Mouse (Mus musculus) stomach, embryonic 14.5 days (tissue): ENCODE results near the gene P2rx5. TPM values are rescaled to one million over a fixed set of nuclear protein-coding genes. Genes with fewer than 3 reads are reported as not detected.

ENCODE experiments used
- ATAC-seq: fragments of 200-750 bp; cut with Nextera tagmentation; 2 replicates; pipeline ENCODE4 v1.8.0; 2017; ENCODE audit warnings: low read depth, moderate TSS enrichment; ENCODE audit not compliant: insufficient number of reproducible peaks, insufficient read depth, low FRiP score
- H3K27ac ChIP-seq: fragments of 300-500 bp; sonication (generic); 2 replicates; pipeline ENCODE4 v1.5.1; 2014; ENCODE audit warnings: mild to moderate bottlenecking, low read length, moderate library complexity, mixed read lengths
- H3K27me3 ChIP-seq: fragments of 300-500 bp; sonication (generic); 2 replicates; pipeline ENCODE4 v1.6.1; 2014; ENCODE audit warnings: low read length, control low read depth, mixed read lengths; ENCODE audit not compliant: control insufficient read depth, insufficient read depth
- H3K36me3 ChIP-seq: fragments of 300-500 bp; sonication (generic); 2 replicates; pipeline ENCODE4 v1.6.1; 2014; ENCODE audit warnings: mild to moderate bottlenecking, control low read depth, low read length, moderate library complexity, mixed read lengths; ENCODE audit not compliant: control insufficient read depth, insufficient read depth
- H3K4me1 ChIP-seq: fragments of 300-500 bp; sonication (generic); 2 replicates; pipeline ENCODE4 v1.6.1; 2014; ENCODE audit warnings: low read length, control low read depth, mixed read lengths; ENCODE audit not compliant: control insufficient read depth, insufficient read depth
- H3K4me2 ChIP-seq: fragments of 300-500 bp; sonication (generic); replicated peaks from 2 replicates; pipeline ENCODE4 v1.6.1; 2014; ENCODE audit warnings: low read depth, low read length, control low read depth
- H3K4me3 ChIP-seq: fragments of 300-500 bp; sonication (generic); 2 replicates; pipeline ENCODE4 v1.5.1; 2014; ENCODE audit warnings: low read depth, low read length, control low read depth
- H3K9ac ChIP-seq: fragments of 300-500 bp; sonication (generic); replicated peaks from 2 replicates; pipeline ENCODE4 v1.6.1; 2014; ENCODE audit warnings: low read depth, mild to moderate bottlenecking, control low read depth, low read length, moderate library complexity, mixed read lengths
- H3K9me3 ChIP-seq: fragments of 300-500 bp; sonication (generic); 2 replicates; pipeline ENCODE4 v1.6.1; 2016; ENCODE audit warnings: low read depth, low read length, control low read depth; ENCODE audit not compliant: control insufficient read depth
- WGBS: fragments of 180-500 bp; shearing (Covaris S2); extraction: QIAGEN DNeasy Blood & Tissue Kit; methylation state at CpG from one replicate; pipeline ENCODE4 v1.1.7; 2014; 5-methylcytosine and 5-hydroxymethylcytosine counted together
- polyA plus RNA-seq: library from polyadenylated mRNA; unstranded; fragments of >200 nt; fragmentation: Nextera tagmentation; extraction: Ambion mirVana; gene quantifications from 2 replicates; pipeline ENCODE4 v1.2.1, GENCODE M21; 2014

P2rx5 gene
- polyA plus RNA-seq, 1 experiment from 2014 or later = 0.20 TPM

DNA sequence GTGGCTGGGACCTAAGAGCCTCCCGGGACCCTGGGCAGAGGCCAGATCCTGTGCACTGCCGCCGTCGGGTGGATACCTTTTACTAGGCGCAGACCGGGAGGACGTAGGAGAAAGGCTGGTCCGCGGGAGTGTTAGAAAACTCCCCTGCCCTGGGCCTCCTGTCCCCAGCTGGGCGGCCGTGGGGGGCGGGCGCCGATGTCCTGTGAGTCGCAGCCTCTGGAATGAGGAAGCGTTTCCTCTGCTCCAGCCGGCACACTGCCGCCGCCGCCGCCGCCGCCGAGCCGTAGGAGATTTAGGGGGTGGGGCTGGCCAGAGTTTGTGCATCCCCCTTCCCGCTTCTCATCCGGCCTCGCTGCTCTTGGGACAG lies 17.3 kb downstream of the P2rx5 start:
- Histone ChIP-seq H3K27ac (peak overlapping the region; percentile 98), H3K36me3 (peaks cover 27% of the 10 kb centered on the region), H3K4me1 (peaks cover 18% of the 10 kb centered on the region; the same call in 1 of the 2 replicates), H3K4me3 (peak overlapping the region; percentile 99), H3K4me2 (peak overlapping the region; percentile 72), H3K27me3 (no peaks in the 10 kb centered on the region), H3K9ac (peak overlapping the region; percentile 92), H3K9me3 (no peaks in the 10 kb centered on the region)
- ATAC-seq = peak; percentile 86
- 0% methylated on average over 18 of the region's 28 CpGs for WGBS

DNA sequence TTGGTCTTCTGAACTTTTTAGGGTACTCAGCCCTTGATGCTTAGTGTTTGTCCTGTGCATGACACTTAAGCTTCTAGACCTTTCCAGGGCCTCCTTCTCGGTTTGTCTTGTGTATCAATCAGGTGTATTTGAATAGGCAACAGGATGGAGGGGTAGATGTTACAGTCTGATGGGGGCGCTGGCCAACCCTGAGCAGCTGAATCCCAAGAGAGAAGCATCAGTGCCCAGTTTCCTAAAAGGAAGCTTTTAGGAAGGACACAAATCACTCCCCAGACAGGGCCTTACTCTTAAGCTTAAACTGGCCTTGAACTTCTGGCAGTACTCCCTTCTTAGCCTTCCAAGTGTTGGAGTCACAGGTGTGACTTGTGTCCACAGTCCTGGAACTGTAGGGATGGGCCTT lies 17.7 kb downstream of the P2rx5 start:
- no peak for ATAC-seq
- peaks cover 27% of the 10 kb centered on the region for H3K36me3 ChIP-seq
- H3K27ac ChIP-seq = peak overlapping the region; percentile 98
- H3K4me2 ChIP-seq = peak overlapping the region; percentile 72
- no peaks in the 10 kb centered on the region for H3K27me3 ChIP-seq
- 0% methylated on average over 2 of the region's 2 CpGs for WGBS
- H3K4me1 ChIP-seq = peaks cover 18% of the 10 kb centered on the region; the same call in 1 of the 2 replicates
- peak overlapping the region; percentile 99 for H3K4me3 ChIP-seq
- H3K9me3 ChIP-seq = no peaks in the 10 kb centered on the region
- peak overlapping the region; percentile 92 for H3K9ac ChIP-seq

DNA sequence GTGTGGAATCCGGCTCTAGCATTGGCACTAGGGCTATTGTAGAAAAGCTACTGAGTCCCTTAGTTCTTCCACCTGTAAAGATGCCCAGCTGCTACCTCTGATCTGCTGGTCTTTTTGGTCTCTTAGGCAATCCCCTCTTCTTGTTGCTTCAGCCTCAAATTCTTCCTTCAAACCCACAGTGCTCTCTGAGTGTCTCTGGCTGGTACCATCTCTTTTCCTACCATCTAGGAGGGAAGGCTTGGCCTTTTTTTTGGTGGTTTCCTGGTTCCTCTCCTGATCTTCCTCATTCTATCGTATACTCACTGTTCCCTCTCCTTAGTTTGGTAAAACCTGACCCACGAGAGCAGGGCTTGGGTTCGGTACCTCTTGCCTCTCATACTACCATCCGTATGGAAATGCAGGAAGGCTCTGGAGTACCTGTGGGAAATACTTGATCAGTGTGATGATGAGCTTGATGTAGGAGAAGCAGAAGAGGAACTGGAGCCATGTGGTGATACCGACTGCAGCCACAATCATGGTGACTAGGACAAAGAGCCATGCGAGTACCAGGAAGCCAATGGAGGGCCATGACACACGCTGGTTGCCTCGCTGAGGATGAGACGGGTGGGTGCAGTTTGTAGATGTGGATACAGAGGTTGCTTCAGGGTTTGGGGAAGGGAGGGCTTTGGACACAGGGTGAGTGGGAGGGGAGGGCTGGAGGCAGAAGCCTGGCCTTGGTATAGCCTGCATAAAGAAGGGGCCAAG lies 25.8 kb downstream of the P2rx5 start:
- H3K4me2 ChIP-seq = no peak overlapping the region
- peaks cover 25% of the 10 kb centered on the region for H3K36me3 ChIP-seq
- H3K4me1 ChIP-seq = no peaks in the 10 kb centered on the region
- ATAC-seq = no peak
- no peak overlapping the region for H3K9ac ChIP-seq
- H3K4me3 ChIP-seq = no peak overlapping the region
- H3K9me3 ChIP-seq = no peaks in the 10 kb centered on the region
- H3K27ac ChIP-seq = no peak overlapping the region
- no peaks in the 10 kb centered on the region for H3K27me3 ChIP-seq
- 89% methylated on average over 10 of the region's 10 CpGs for WGBS

GRCm38 (mm10) chr11:73187231-73187630 lies 27.0 kb downstream of the P2rx5 start:
- H3K36me3 ChIP-seq = peaks cover 26% of the 10 kb centered on the region
- H3K9me3 ChIP-seq = no peaks in the 10 kb centered on the region
- ATAC-seq = no peak
- no peak overlapping the region for H3K4me2 ChIP-seq
- no peak overlapping the region for H3K27ac ChIP-seq
- no peaks in the 10 kb centered on the region for H3K4me1 ChIP-seq
- no peaks in the 10 kb centered on the region for H3K27me3 ChIP-seq
- no peak overlapping the region for H3K4me3 ChIP-seq
- H3K9ac ChIP-seq = no peak overlapping the region
- 89% methylated on average over 6 of the region's 6 CpGs for WGBS

DNA sequence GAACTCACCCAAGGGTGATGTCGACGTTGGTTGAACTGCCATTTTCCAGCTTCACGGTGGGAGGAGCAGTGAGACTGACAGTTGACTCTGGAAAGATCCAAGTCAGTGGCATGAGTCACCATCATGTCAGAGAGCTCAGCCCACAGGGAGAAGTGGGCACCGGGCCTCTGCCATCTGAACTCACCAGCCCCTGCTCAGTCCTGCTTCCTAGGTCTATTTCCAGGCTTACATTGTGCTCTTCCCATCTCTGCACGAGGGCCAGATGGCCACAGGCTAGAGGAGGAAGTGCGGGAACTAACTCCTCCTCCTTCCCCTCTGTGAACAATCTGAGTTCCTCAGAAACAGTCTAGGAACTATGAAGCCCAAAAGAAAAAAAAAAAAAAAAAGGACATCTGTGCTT lies 32.8 kb downstream of the P2rx5 start:
- Histone ChIP-seq H3K9me3 (no peaks in the 10 kb centered on the region), H3K36me3 (peaks cover 10% of the 10 kb centered on the region), H3K27me3 (no peaks in the 10 kb centered on the region), H3K9ac (no peak overlapping the region), H3K4me1 (no peaks in the 10 kb centered on the region), H3K4me2 (no peak overlapping the region), H3K4me3 (no peak overlapping the region), H3K27ac (no peak overlapping the region)
- no peak for ATAC-seq
- 71% methylated on average over 6 of the region's 6 CpGs for WGBS

DNA sequence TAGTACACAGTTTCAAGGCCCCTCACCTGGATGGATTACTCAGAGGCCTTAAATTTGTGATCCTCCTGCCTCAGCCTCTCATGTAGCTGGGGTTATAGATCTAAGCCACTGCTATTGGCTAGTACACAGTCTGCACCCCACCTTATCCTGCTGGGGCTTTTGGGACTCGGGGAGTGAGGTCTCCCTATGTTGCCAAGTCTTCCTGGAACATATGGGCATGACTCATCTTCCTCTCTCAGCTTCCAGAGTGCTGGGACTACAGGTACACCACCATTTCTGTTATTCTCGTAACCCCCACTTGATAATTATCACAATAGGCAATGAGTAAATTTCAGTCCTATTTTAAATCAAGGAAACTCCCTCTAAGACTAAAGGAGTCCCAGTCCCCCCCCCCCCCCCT lies 34.2 kb downstream of the P2rx5 start:
- Histone ChIP-seq H3K9ac (no peak overlapping the region), H3K36me3 (peaks cover 10% of the 10 kb centered on the region; the same call in 1 of the 2 replicates), H3K9me3 (no peaks in the 10 kb centered on the region), H3K27ac (no peak overlapping the region), H3K4me2 (no peak overlapping the region), H3K4me1 (peaks cover 5% of the 10 kb centered on the region; the same call in 1 of the 2 replicates), H3K4me3 (no peak overlapping the region), H3K27me3 (no peaks in the 10 kb centered on the region)
- ATAC-seq = no peak
- 74% methylated on average over 2 of the region's 2 CpGs for WGBS

DNA sequence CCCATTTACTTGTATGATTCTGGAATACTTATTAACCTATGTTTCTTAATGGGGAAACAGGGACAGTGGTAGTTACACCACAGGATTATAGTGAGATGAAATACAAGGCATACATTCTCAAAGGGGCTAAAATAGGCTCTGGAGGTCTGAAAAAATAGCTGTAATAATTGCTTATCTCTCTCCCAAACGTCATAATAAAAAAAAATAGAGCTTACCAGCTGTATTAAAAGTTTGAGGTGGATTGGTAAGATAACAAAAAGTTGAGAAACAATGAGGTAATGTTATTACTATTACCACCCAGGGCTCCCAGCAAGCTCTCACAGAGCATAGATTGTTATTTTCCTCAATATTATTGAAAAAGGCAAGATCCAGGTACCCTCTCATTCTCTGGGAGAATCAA lies 38.0 kb downstream of the P2rx5 start:
- Histone ChIP-seq H3K4me2 (peak overlapping the region; percentile 95), H3K4me1 (peaks cover 5% of the 10 kb centered on the region)
- ATAC-seq = no peak

GRCm38 (mm10) chr11:73198603-73199229 lies 38.5 kb downstream of the P2rx5 start, which contains the start of gene Ctns:
TSS of gene Ctns (minus strand) at chr11:73199042.
- Histone ChIP-seq H3K27me3 (no peaks in the 10 kb centered on the region), H3K4me3 (peak within 1 kb of the TSS; percentile 73), H3K27ac (no peak within 1 kb of the TSS), H3K9me3 (no peaks in the 10 kb centered on the region), H3K4me2 (peak within 1 kb of the TSS; percentile 95), H3K9ac (peak within 1 kb of the TSS; percentile 68), H3K36me3 (no peaks in the 10 kb centered on the region; the same call in 1 of the 2 replicates), H3K4me1 (peaks cover 5% of the 10 kb centered on the region)
- ATAC-seq = peak; percentile 96
- WGBS = 2% methylated on average over 22 of the region's 22 CpGs

More for the DNA sequence above, 38.0 kb downstream of the P2rx5 start:
- H3K4me3 ChIP-seq = peak overlapping the region; percentile 73
- peak overlapping the region; percentile 68 for H3K9ac ChIP-seq
- H3K36me3 ChIP-seq = no peaks in the 10 kb centered on the region; the same call in 1 of the 2 replicates
- WGBS = 10% methylated on average over 1 of the region's 1 CpGs
- H3K9me3 ChIP-seq = no peaks in the 10 kb centered on the region
- no peaks in the 10 kb centered on the region for H3K27me3 ChIP-seq
- no peak overlapping the region for H3K27ac ChIP-seq
